Mouse (Mus musculus) T-helper 1 cell (primary cell): ENCODE measurements around the gene Ctdnep1.

Experiments
- in situ Hi-C: fragments of 300-600 bp; cut with MboI, MseI; formaldehyde crosslinking; loops from one replicate; pipeline ENCODE4 v1.15.1; 2025; ENCODE audit warnings: high pct_unique_total_duplicates

Gene Ctdnep1

DNA sequence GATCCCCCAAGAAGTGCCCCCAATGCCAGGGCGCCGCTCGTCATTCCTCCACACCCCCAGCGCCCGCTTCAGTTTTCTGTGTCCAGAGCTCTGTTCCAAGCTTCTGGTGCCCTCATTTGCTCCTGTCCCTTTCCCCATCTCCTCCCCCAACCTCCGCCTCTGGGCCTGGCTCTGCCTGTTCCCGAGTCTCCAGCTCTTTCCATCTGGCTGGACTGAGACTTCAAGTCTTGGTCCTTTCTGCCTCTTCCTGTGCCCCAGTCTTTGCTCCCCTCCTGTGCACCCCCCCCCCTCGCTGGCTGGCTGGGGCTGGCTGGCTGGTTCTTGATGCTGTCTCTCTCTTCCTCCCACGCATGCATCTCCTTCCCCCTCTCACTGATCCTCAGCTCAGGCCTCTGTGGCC, 46.4 kb downstream of the Ctdnep1 start:
- in situ Hi-C loops, result no loop called here

DNA sequence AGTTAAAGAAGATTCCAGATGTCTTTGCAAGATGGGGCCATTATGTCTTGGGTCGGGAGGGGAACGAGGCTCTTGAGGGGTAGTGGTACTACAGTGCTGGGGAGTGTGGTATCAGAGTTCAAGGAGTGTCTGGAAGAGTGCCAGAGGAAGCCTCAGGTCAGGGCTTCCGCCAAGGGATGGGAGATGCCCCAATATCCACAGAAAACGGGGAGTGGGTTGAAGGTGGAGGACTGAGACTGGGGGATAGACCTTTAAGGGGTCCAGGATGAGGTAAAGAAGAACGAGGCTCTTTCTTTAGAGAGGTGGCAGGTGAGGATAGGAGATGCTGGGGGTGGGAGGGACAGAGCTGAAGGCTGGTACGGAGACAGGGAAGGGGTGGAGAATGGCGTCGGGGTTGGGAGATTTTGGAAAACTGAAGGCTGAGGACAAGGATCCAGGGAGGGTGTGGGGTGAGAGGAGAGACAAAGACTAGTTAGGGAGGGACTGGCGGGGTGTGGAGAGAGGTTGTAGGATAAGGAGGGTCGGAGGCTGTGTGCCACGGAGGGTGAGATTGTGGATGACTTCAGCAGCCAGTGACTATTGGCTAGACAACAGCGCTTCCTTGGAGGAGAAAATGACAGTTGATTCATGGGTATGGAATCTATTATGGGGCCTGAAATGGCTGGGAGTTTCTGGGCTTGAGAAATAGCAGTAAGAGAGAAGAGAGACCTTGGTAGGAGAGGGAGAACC, 47.6 kb downstream of the Ctdnep1 start:
- in situ Hi-C loops, result no loop called here

DNA sequence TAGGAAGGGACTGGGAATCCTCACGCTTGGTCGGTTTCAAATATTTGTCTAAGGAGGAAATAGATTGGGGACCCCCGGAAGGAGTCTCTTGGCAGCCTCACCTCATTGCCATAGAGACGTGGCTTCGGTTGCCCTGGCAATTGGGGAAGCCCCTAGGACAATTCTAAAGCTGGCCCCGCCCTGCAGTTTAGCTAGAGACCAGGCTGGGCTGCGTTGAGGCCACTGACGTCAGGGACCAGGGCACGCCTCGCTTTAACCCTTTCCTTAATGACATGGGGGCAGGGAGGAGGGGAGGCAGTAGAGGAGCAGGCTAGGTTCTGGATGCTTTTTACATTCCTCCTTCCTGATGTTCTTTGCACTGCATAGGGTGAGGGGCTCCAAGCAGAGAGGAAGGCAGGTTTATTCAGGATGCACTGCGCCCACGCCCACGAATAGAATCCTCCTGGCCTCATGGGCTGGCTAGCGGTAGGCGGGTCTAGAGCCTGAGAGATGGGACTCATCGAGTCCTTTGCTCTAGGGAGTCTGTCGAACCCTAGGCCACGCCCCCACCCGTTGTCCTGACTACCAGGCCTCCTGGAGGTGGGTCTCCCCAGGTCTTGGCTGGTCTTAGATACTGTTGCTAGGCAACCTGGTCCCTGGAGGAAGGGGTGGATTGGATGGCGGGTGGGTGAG, 48.3 kb downstream of the Ctdnep1 start:
- in situ Hi-C loops, result no loop called here

DNA sequence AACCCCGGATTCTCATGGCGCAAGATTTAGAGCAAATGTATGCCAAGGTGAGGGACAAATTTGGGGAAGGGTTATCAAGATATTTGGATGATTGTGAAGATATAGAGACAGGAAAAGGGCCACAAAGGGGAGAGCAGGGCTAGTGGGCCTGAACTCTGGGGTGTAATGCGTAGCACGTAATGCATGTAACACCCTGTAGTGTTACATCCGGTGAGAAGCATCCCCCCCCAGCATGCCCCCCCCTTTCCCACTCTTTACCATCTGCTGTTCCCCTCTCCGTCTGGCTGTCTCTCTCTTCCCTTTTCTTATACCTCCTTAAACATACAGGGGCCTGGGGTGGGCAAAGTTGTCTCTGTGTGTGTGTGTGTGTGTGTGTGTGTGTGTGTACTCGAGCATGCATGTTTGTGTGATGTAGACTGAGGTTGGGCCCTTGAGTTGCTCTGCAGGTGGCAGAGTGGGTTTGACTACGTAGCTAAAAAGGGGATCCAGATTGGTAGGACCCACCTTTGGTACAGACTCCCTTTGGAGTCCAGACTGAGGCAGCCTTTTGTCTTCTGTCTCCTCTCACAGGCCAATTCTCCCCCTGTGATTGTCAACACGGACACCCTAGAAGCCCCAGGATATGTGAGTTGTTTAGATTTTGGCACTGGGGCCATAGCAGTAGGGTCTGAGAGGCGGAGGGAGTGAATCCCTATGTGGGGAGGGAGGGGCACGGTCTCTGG, 49.0 kb downstream of the Ctdnep1 start:
- in situ Hi-C loops, result no loop called here

DNA sequence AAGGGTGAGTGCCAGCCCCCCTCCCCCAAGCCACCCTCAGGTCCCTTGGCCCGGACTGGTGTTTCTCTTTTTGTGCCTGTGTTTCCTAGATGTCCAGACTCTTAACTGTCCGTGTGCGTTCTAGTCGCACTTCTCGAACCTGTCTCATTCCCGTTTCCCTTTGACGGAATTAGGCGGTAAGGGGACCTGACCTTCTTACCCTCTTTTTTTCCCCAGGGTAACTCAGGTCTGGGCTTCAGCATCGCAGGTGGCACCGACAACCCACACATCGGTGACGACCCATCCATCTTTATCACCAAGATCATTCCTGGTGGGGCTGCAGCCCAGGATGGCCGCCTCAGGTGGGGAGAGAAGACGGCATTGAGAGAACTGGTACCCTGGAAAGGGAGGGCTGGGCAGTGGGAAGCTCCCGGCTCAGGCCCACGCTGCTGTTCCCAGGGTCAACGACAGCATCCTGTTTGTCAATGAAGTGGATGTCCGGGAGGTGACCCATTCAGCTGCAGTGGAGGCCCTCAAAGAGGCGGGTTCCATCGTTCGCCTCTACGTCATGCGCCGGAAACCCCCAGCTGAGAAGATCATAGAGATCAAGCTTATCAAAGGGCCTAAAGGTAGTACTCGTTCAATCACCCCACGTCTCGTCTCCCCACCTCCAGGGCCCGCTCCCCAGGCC, 49.8 kb downstream of the Ctdnep1 start:
- in situ Hi-C loops, result no loop called here

DNA sequence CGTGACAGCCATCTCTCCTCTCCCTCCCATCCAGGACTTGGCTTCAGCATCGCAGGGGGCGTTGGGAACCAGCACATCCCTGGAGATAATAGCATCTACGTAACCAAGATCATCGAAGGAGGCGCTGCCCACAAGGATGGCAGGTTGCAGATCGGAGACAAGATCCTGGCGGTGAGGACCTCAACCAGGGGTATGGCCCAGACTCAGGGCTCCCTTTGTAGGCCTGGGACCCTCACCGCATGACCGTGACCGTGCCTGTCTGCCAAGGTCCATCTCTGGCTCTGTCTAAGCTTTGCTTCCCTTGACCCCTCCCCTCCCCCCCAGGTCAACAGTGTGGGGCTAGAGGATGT, 50.3 kb downstream of the Ctdnep1 start:
- in situ Hi-C loops, result no loop called here

DNA sequence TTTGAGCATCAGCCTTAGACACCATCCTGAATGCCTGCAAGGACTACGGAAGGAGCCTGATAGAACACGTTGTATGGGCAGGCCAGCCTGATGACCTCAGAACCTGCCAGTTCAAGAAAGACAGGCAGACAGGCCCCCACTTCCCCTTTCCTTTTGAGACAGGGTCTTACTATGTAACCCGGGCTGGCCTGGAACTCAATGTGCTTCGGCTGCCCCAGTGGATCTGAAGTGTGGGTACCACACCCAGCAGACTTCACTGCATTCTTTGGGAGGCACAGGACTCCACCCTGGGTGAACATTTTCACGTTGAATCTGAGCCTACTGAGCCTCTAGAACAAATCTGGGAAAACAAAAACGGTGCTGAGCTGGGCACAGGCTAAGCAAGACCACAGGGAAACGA, 57.2 kb downstream of the Ctdnep1 start:
- in situ Hi-C loops, result no loop called here

DNA sequence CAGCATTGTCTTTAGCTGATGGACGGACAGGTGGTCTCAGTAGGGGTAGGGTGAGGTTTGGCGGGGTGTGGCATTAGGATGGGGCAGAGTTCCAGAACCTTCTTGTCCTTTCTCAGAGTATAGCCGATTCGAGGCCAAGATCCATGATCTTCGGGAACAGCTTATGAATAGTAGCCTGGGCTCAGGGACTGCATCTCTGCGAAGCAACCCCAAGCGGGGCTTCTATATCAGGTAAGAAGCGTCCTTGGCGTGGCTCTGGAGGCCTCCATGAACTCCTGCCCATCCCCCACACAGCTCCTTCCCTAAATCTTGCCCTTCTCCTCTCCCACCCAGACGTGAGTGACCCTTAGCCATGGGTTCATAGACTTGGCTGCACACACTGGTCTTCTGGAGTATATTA, 58.7 kb downstream of the Ctdnep1 start:
- in situ Hi-C loops, result no loop called here

DNA sequence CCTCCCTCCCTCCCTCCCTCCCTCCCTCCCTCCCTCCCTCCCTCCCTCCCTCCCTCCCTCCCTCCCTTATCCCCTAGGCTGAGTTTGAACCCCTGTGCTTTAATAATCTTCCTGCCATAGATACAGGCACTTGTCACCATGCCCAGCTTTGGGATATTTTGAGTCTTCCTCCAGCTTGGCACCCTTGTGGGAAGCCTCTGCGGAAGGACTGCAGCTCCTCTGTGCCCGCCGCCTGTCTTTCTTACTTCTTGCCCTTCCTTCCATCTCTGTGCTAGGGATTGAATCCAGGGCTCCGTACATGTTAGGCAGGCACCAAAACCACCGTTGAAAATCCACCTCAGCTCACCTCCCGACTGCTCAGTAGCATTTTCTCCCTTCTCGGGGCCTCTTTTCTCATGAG, 59.2 kb downstream of the Ctdnep1 start:
- in situ Hi-C loops, result no loop called here
